Mouse (Mus musculus) G1E (cell line): ENCODE measurements around the gene March6.

Source experiments
- CTCF ChIP-seq: IDR thresholded peaks from 2 replicates; pipeline ENCODE4 v1.5.1; 2012; ENCODE audit warnings: low read depth, low read length, inconsistent platforms, mixed read lengths
- GATA1 ChIP-seq: IDR thresholded peaks from 2 replicates; pipeline ENCODE4 v1.6.1; 2012; ENCODE audit warnings: borderline replicate concordance, low read length, inconsistent platforms, mixed read lengths
- TAL1 ChIP-seq: conservative IDR thresholded peaks from 2 replicates; pipeline ENCODE4 v1.6.1; 2012; ENCODE audit warnings: low read depth, low read length, inconsistent platforms, mixed read lengths

- TF ChIP-seq CTCF = no peak
- TF ChIP-seq GATA1 = no peak
- TF ChIP-seq TAL1 = no peak
These were observed 64.1 kb downstream of the March6 start for GRCm38 (mm10) chr15:31466749-31467148.
